Mouse (Mus musculus): ENCODE measurements at regions not wholly inside any gene's neighbourhood (a gene's known extent, or its start where the extent isn't known, plus 50 kb on each side); places are given as distances from the start of the nearest gene placed in this dataset.

- Histone ChIP-seq H3K36me3 (ENCODE audit: control insufficient read depth, insufficient read depth, low read length, poor library complexity, severe bottlenecking) (no peaks in the 10 kb centered on the region), H3K27me3 (ENCODE audit: control insufficient read depth, insufficient read depth, low read length, poor library complexity, severe bottlenecking) (no peaks in the 10 kb centered on the region)
- DNase-seq (ENCODE audit: low read depth, low spot score): no peak
Observed at GRCm38 (mm10) chrX:11239066-11239465, 60.0 kb upstream of the H2al1a start.

DNA sequence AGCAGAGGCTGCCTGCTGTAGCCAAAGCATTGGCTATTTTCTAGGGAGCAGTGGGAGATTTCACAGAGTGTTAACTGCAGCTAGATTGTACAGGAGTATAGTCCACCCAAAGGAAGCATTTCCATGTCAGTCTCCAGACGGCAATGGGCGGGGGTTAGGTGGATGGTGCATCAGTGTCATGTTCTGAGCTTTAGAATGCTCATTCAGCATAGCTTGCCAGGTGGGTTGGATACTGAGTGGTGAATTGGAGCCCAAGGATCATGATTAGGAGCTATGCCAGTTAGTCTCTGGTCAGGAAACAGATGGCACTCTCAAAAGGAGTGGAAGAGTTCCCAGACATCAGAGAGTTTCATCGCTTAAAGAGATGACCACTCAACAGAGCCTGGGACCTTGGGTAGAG, 53.5 kb upstream of the H2al1a start:
- H3K36me3 ChIP-seq (ENCODE audit: control insufficient read depth, insufficient read depth, low read length, poor library complexity, severe bottlenecking): no peaks in the 10 kb centered on the region
- DNase-seq (ENCODE audit: low read depth, low spot score): no peak
- no peaks in the 10 kb centered on the region for H3K27me3 ChIP-seq (ENCODE audit: control insufficient read depth, insufficient read depth, low read length, poor library complexity, severe bottlenecking)

Data from splenic B cell, adult 2 months (primary cell).